Mouse (Mus musculus) CH12F3 (cell line): ENCODE data around the gene Hist1h3c.
"Not testable (repeated sequence)": the region's sequence is repeated elsewhere in the genome, so short reads cannot be mapped to it uniquely, and the experiment has no call there.

Experiments
- in situ Hi-C: fragments of 300-500 bp; cut with MboI; formaldehyde crosslinking; loops from 2 replicates; pipeline ENCODE4 v1.14.3; 2020; ENCODE audit warnings: low sequenced_read_pairs

The Hist1h3c gene

DNA sequence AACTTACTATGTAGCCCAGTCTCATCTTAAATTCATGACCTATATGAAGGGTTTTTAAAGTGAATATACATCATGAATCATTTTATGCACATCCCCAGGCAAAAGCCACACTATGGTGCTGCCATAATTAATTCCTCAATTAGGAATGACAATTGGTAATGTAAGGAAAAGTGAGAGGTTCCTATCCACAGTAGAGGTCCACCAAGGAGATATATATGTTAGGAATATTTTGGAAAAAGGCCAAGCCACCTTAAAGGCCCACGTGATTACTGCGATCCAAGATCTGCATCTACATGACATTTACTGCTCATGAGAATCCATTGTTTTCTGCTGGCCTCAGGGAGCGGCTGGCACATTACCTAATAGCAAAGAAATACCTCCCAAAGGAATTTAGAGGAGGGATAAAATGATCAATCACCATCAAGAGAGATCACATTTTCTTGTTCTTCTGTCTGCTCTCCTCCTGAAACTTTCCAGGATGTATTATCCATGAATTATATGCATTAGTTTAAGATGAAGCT, 13.9 kb upstream of the Hist1h3c start:
- in situ Hi-C loops, result loop anchor here (25.0 kb wide), 1 partner anchor 1722 kb away; the partner anchor contains the start of genes Hist1h2ag, Hist1h2ah, Hist1h2bj and Hist1h2bk

DNA sequence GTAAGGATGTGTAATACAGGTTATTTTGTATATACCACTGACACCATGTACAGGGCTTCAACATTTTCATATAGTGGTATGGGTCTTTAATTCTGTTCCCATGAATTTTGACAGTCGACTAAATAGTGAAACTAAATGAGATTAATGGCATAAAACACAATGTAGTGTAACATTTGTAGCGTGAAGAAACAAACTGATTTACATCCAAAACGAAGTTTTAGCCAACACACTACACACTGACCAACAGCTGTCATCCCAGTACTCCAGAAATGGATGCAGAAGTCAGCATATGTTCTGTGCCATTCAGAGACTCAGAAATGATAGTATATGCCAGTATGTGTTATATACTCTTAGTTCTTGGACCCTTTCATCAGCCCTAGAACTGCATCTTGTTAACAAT, 12.5 kb upstream of the Hist1h3c start:
- in situ Hi-C loops, result loop anchor here (25.0 kb wide), 1 partner anchor 1721 kb away; the partner anchor contains the start of genes Hist1h2ag, Hist1h2ah, Hist1h2bj and Hist1h2bk

DNA sequence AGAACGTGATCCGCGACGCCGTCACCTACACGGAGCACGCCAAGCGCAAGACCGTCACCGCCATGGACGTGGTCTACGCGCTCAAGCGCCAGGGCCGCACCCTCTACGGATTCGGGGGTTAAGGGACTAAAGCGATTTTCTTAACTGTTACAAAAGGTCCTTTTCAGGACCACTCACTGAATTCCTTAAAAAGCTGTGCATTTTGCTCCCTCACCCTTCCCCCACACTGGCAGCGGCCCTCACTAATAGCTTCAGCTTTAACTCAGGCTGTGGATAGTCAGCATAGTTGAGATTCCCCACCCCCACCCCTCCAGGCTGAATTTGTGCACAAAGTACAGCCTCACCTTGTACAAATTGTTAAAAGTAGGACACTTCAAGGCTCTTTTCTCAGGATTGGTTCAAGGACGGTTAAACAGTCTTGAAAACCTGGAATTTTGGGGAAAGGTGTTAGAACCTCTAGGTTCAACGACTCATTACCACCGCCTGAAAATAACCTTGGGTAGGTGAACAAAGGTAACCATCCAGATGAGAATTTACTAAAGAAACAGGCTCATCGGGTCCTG, 11.9 kb upstream of the Hist1h3c start:
- in situ Hi-C loops, result loop anchor here (25.0 kb wide), 1 partner anchor 1720 kb away; the partner anchor contains the start of genes Hist1h2ag, Hist1h2ah, Hist1h2bj and Hist1h2bk

DNA sequence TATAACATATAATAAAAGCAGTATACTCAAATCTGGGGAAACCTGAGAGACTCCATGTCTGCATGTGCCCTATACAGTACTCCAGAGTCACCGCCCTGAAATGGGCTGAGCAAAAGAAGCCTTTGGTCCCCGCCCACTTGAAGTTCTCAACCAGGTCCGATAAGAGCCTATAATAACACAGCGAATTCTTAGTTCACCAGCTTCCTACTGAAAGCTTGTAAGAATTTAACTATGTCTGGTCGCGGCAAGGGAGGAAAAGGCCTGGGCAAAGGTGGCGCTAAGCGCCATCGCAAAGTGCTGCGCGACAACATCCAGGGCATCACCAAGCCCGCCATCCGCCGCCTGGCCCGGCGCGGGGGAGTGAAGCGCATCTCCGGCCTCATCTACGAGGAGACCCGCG, 11.4 kb upstream of the Hist1h3c start, which contains the start of gene Hist1h4b:
Gene Hist1h4b, plus strand, starts transcription at position 224 of the 400 bp plus-strand sequence.
- in situ Hi-C loops, result loop anchor here (25.0 kb wide), 1 partner anchor 1719 kb away; the partner anchor contains the start of genes Hist1h2ag, Hist1h2ah, Hist1h2bj and Hist1h2bk

DNA sequence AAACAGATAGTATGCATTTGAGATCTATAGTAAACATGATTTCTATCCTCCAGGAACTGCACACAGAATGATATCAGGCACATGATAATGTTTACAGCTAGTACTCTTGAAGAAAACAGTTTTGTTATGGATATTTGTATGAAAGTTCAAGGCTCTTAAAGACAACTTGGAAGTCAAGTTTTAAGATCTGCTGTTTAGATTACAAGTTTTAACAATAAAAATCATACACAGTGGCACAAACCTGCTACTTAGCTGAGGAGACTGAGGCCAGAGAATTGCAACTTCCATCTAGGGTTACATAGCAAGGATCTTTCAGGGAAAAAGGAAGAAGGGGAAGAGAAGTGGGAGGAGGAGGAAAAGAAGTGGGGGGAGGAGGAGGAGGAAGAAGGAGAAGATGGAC, 9.6 kb upstream of the Hist1h3c start:
- in situ Hi-C loops, result loop anchor here (25.0 kb wide), 1 partner anchor 1718 kb away; the partner anchor contains the start of genes Hist1h2ag, Hist1h2ah, Hist1h2bj and Hist1h2bk

DNA sequence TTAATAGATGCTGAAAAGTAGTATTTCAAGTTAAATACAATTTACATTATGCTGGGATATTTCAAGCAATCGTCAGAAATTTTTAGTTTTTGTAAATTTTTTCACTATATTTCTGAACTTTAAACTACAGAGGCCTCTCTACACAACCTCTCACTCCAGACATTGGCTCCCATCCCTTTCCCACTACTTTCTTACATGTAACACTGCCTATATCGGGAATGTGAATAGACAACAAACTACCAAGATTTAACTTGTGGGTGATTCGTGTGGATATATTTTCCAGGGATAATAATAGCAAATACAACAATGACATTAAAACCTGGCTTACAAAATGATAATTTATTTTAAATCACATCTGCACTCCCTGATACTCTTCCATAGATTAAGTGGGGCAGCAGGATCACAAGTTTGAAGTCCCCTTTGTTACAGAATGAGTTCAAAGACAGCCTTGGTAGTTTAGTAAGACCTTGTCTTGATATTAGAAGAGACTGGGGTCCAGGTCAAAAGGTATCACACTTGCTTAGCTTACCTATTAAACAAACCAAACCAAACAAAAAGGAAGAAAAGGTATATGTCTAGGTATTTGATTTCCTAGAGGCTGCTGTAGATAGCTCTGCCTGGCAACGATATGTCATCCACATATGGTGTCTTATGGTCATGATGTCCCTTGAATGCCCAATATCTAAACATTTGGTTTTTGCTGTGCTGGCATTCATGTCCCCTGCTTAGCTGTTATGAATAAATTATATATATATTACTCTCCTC, 8.1 kb upstream of the Hist1h3c start:
- in situ Hi-C loops, result loop anchor here (25.0 kb wide), 1 partner anchor 1716 kb away; the partner anchor contains the start of genes Hist1h2ag, Hist1h2ah, Hist1h2bj and Hist1h2bk

DNA sequence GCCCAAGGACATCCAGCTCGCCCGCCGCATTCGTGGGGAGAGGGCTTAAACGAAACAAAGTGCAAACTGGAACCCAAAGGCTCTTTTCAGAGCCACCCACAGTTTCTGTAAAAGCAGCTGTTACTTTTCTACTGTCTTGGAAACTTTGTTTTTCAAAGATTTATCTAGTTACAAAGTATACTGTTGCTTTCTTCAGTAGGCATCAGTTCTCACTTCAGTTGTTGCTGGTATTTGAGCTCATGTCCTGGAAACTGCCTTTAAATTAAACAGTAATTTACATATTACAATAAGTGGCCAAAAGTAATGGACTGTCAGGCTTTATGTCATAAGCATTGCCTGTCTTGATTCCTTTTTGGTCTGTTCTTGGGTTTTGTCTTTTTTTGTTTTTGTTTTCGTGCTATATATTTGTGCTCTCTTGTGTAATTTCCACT, 7.4 kb upstream of the Hist1h3c start:
- in situ Hi-C loops, result loop anchor here (25.0 kb wide), 1 partner anchor 1715 kb away; the partner anchor contains the start of genes Hist1h2ag, Hist1h2ah, Hist1h2bj and Hist1h2bk

DNA sequence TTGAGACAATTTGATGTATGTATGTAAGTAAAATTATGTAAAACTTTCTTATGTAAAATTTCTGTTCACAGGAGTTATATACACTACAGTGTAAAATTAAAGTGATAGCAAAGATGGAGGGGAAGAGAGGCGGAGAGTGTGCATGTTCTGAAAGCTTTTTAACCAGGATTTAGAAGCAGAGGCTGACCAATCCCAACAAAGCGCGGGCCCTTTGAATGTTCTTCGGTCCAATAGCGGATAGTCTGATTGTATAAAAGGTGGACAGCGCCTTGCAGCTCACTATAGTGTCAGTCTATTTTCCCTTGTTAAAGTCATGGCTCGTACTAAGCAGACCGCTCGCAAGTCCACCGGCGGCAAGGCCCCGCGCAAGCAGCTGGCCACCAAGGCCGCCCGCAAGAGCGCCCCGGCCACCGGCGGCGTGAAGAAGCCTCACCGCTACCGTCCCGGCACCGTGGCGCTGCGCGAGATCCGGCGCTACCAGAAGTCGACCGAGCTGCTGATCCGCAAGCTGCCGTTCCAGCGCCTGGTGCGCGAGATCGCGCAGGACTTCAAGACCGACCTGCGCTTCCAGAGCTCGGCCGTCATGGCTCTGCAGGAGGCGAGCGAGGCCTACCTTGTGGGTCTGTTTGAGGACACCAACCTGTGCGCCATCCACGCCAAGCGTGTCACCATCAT, 6.8 kb upstream of the Hist1h3c start, which contains the start of gene Hist1h3b:
Gene Hist1h3b, plus strand, starts transcription at position 201 of the 675 bp plus-strand sequence.
- in situ Hi-C loops, result loop anchor here (25.0 kb wide), 1 partner anchor 1715 kb away; the partner anchor contains the start of genes Hist1h2ag, Hist1h2ah, Hist1h2bj and Hist1h2bk

DNA sequence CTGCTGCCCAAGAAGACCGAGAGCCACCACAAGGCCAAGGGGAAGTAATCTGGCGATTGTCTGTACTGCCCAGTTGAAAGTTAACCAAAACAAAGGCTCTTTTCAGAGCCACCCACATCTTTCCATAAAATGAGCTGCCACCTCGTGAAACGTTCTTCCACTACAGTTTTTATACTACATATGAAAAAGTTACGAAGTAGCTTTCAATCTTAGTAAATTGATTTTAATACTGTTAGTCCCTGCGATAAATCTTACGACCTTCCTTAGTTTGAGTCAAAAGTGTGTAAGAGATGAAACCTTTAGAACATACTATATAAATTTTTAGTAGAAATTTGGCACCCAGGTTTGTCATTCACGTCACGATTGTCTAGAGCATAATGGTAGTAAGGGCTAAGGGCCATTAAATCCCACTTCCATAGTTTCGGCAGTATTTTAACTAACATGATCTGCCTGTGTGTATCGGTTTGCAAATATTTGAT, 6.1 kb upstream of the Hist1h3c start:
- in situ Hi-C loops, result loop anchor here (25.0 kb wide), 1 partner anchor 1714 kb away; the partner anchor contains the start of genes Hist1h2ag, Hist1h2ah, Hist1h2bj and Hist1h2bk

DNA sequence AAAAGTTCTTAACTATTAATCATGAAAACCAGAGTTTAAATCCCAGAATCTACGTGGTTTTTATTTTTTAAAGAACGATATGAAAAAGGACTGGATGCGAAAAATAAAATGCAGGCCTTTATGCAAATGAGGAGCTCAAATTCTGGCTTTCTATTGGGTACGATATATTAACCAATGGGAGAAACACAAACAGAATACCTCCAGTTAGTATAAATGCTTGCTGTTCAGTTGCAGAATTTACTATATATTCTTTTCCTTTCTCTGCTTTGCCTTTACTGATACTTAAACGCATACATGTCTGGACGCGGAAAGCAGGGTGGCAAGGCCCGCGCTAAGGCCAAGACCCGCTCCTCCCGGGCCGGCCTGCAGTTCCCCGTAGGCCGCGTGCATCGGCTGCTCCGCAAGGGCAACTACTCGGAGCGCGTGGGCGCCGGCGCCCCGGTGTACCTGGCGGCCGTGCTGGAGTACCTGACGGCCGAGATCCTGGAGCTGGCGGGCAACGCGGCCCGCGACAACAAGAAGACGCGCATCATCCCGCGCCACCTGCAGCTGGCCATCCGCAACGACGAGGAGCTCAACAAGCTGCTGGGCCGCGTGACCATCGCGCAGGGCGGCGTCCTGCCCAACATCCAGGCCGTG, 5.6 kb upstream of the Hist1h3c start, which contains the start of gene Hist1h2ab:
Gene Hist1h2ab, plus strand, starts transcription at position 288 of the 639 bp plus-strand sequence.
- in situ Hi-C loops, result loop anchor here (25.0 kb wide), 1 partner anchor 1714 kb away; the partner anchor contains the start of genes Hist1h2ag, Hist1h2ah, Hist1h2bj and Hist1h2bk

DNA sequence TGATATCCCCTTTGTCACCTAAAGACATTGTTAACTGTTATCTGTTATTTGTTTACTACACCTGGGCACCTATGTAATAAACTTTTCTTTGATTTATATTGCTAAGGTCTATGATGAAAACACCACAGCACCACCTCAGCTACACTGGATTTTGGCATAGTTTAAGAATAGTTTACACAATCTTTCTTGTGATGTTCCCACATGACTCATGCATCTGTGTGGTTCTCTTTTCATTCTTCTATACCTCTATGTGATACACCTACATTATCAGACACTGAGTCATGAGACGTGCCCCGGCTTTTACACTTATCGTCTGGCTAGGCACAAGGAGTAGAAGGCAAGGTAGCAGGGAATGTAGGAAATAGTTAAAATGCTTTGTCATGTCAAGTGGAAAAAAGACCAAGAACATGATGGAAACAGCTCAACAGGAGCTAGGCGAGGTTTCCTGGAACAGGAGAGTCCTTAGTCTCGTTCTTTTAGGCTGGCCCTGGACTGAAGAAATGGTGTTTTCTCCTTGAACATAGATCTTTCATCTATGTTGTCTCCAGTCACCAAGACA, 4.2 kb upstream of the Hist1h3c start:
- in situ Hi-C loops, result loop anchor here (25.0 kb wide), 1 partner anchor 1712 kb away; the partner anchor contains the start of genes Hist1h2ag, Hist1h2ah, Hist1h2bj and Hist1h2bk

DNA sequence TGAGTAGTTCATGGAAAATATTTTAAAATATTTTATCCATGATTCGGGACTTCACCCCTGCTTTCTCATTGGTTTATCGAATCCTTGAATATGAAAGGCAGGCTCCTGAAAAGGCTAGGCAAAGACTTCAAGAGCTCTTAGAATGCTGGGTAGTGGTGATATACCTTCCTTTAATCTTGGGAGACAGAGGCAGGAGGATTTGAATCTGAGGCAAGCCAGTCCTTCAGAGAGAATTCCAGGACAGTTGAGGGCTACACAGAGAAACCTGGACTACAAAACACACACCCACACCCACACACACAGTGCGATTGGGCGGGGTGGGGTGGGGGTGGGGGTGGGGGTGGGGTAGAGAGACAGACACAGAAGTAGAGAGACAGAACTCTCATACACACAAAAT, 2.5 kb upstream of the Hist1h3c start:
- in situ Hi-C loops, result no loop called here

DNA sequence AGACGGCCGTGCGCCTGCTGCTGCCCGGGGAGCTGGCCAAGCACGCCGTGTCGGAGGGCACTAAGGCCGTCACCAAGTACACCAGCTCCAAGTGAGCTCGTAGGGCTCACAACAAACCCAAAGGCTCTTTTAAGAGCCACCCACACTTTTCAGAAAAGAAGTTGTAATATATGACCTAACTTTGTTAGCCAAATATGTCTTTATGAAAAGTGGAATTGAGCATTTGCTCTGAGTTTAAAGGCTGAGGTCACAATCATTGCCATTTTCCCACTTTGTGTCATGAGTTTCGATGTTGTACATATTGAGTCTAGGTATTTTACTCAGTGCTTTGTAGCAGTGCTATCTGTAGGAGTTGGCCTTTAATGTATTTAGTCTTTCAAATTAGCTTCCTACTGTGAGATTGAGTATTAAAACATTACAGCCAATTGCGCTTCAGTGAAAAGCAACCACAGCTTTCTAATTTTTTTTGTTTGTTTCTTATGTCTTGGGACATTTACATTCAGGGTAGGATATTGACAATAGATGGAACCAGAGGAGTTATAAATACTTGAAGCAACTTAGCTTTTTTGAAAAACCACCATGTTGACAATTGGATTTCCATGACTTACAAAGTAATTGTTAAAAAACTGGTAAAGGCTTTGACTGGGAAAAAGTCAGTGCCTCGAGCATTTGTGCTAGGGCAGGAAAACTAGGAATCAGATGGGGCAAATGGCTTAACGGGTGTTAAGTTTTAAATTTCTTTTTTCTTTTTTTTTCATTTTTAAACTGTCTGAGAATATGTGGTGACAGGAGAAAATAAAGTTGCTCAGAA, 1.9 kb upstream of the Hist1h3c start:
- in situ Hi-C loops, result no loop called here

DNA sequence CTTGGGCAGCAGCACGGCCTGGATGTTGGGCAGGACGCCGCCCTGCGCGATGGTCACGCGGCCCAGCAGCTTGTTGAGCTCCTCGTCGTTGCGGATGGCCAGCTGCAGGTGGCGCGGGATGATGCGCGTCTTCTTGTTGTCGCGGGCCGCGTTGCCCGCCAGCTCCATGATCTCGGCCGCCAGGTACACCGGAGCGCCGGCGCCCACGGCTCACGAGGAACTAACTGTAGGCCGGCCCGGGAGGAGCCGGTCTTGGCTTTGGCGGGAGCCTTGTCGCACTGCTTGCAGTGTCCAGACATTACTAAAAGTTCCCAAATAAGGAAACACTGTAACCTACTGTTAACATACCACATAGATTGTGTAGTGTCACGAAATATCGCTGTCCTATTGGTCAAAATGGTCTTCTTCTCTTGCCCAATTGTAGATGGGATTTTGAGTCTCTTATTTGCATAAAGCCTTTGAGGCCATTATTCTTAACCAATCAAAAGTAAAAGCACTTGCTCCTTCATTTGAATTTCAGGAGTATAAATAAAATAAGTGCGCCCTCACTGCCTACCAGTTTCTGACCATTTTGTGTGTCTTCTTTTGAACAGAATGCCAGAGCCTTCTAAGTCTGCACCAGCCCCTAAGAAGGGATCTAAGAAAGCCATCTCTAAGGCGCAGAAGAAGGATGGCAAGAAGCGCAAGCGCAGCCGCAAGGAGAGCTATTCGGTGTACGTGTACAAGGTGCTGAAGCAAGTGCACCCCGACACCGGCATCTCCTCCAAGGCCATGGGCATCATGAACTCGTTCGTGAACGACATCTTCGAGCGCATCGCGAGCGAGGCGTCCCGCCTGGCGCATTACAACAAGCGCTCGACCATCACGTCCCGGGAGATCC, 1.0 kb upstream of the Hist1h3c start, which contains the start of gene Hist1h2bb:
Gene Hist1h2bb, plus strand, starts transcription at position 534 of the 880 bp plus-strand sequence.
- in situ Hi-C loops, result not testable (repeated sequence)

DNA sequence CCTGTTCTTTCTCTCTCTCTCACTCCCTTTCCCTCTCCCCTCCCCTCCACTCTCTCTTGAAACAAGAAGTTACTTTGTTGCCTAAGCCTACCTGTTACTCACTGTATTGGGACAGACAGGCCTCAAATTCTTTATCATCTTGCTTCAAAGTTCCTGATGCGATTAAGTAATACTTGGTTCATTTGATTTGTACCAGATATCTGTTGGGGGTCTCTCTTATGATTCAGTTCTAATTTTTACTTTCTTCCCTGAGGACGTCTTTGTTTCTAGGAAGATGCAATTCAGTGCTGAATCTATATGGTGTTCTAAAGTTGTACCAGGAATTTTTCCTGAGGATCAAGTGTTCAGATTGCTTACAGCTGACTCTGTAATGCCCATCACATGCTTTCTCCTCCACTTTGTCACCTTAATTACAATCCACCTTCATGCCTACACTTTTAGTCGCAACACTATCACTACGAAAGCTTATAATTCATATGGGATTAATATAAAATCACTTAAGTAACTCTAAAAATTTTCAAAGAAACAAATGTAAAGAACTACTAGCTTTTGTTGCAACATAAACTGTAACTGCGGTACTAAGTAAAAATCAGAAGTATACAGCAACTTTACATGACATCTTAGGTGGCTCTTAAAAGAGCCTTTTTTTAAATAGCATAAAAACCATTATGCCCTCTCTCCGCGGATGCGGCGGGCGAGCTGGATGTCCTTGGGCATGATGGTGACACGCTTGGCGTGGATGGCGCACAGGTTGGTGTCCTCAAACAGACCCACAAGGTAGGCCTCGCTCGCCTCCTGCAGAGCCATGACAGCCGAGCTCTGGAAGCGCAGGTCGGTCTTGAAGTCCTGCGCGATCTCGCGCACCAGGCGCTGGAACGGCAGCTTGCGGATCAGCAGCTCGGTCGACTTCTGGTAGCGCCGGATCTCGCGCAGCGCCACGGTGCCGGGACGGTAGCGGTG, 701 bp downstream of the Hist1h3c start:
- in situ Hi-C loops, result no loop called here

DNA sequence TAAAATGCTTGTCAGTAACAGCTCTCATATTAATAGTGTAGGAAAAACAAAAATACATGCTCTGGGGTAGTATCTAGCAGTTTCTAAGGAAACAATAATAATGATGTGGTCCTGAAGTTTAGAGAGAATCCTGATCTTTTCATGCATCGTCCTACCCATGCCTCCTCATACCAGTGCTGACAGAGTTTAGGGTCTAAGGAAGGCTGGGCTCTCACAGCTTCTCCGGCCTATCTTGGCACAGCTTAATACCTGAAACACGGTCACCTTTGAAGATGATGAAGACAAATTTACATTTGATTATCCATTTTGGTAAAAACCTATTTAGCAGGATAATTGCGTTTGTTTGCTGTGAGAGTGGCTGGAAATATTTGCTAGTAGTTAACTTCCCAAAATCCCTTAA, 1.4 kb downstream of the Hist1h3c start:
- in situ Hi-C loops, result no loop called here
